Mouse (Mus musculus) hindbrain, embryonic 13.5 days (tissue): ENCODE data around the gene Zfp579. TPM values are rescaled to one million over a fixed set of nuclear protein-coding genes. Genes with fewer than 3 reads are reported as not detected.
A peak's percentile ranks its signal among the peaks of the same experiment; 100 is the strongest.

ENCODE experiments used
- ATAC-seq: fragments of 200-750 bp; cut with Nextera tagmentation; 2 replicates; pipeline ENCODE4 v1.8.0; 2017; ENCODE audit warnings: moderate TSS enrichment; ENCODE audit not compliant: low FRiP score
- H3K27ac ChIP-seq: fragments of 300-500 bp; sonication (generic); 2 replicates; pipeline ENCODE4 v1.5.1; 2015; ENCODE audit warnings: inconsistent platforms, mild to moderate bottlenecking, moderate library complexity
- H3K27me3 ChIP-seq: fragments of 300-500 bp; sonication (generic); 2 replicates; pipeline ENCODE4 v1.6.1; 2015; ENCODE audit warnings: mild to moderate bottlenecking, inconsistent platforms
- H3K36me3 ChIP-seq: fragments of 300-500 bp; sonication (generic); 2 replicates; pipeline ENCODE4 v1.6.1; 2015; ENCODE audit warnings: mild to moderate bottlenecking, inconsistent platforms
- H3K4me1 ChIP-seq: fragments of 300-500 bp; sonication (generic); replicated peaks from 2 replicates; pipeline ENCODE4 v1.6.1; 2015; ENCODE audit warnings: inconsistent platforms
- H3K4me2 ChIP-seq: fragments of 300-500 bp; sonication (generic); 2 replicates; pipeline ENCODE4 v1.6.1; 2015; ENCODE audit warnings: inconsistent platforms, mild to moderate bottlenecking, moderate library complexity
- H3K4me3 ChIP-seq: fragments of 300-500 bp; sonication (generic); 2 replicates; pipeline ENCODE4 v1.5.1; 2015; ENCODE audit warnings: mild to moderate bottlenecking, inconsistent platforms
- H3K9ac ChIP-seq: fragments of 300-500 bp; sonication (generic); 2 replicates; pipeline ENCODE4 v1.6.1; 2015; ENCODE audit warnings: mild to moderate bottlenecking, inconsistent platforms
- H3K9me3 ChIP-seq: fragments of 300-500 bp; sonication (generic); 2 replicates; pipeline ENCODE4 v1.6.1; 2016; ENCODE audit warnings: inconsistent platforms
- WGBS: fragments of 180-500 bp; shearing (Covaris S2); methylation state at CpG from one replicate; pipeline ENCODE4 v1.1.7; 2015; 5-methylcytosine and 5-hydroxymethylcytosine counted together
- polyA plus RNA-seq: library from polyadenylated mRNA; unstranded; fragments of >200 nt; fragmentation: Nextera tagmentation; extraction: Ambion mirVana; gene quantifications from 2 replicates; pipeline ENCODE4 v1.2.1, GENCODE M21; 2015

The Zfp579 gene
- polyA plus RNA-seq, 1 experiment from 2014 or later: 53.6 TPM

GRCm38 (mm10) chr7:4943223-4943815 is 52.6 kb downstream of the Zfp579 start:
- Histone ChIP-seq H3K4me2 (peak overlapping the region; percentile 49), H3K36me3 (no peaks in the 10 kb centered on the region), H3K9me3 (no peaks in the 10 kb centered on the region), H3K27ac (no peak overlapping the region), H3K4me1 (0 out of 2 replicates have a peak, but pooled peaks cover 5% of the 10 kb centered on the region), H3K4me3 (peak overlapping the region; percentile 30), H3K9ac (0 out of 2 replicates have a peak overlapping the region, but pooled peaks have one; percentile 5), H3K27me3 (0 out of 2 replicates have a peak, but pooled peaks cover 6% of the 10 kb centered on the region)
- 16% methylated on average over 15 of the region's 15 CpGs for WGBS
- ATAC-seq: peak; percentile 57; the same call in 1 of the 2 replicates

- Histone ChIP-seq H3K4me3 (no peak overlapping the region), H3K27ac (no peak overlapping the region), H3K9me3 (no peaks in the 10 kb centered on the region), H3K4me1 (0 out of 2 replicates have a peak, but pooled peaks cover 5% of the 10 kb centered on the region), H3K9ac (no peak overlapping the region), H3K36me3 (no peaks in the 10 kb centered on the region), H3K27me3 (0 out of 2 replicates have a peak, but pooled peaks cover 6% of the 10 kb centered on the region), H3K4me2 (no peak overlapping the region)
- 60% methylated on average over 5 of the region's 5 CpGs for WGBS
- no peak for ATAC-seq
Observed at GRCm38 (mm10) chr7:4942673-4943072, 53.3 kb downstream of the Zfp579 start.

- Histone ChIP-seq H3K4me1 (0 out of 2 replicates have a peak, but pooled peaks cover 5% of the 10 kb centered on the region), H3K4me3 (no peak overlapping the region), H3K27ac (no peak overlapping the region), H3K27me3 (0 out of 2 replicates have a peak, but pooled peaks cover 6% of the 10 kb centered on the region), H3K9ac (no peak overlapping the region), H3K4me2 (no peak overlapping the region), H3K36me3 (no peaks in the 10 kb centered on the region), H3K9me3 (no peaks in the 10 kb centered on the region)
- ATAC-seq: no peak
- 23% methylated on average over 9 of the region's 9 CpGs for WGBS
Observed at GRCm38 (mm10) chr7:4940068-4940479, 55.9 kb downstream of the Zfp579 start.

GRCm38 (mm10) chr7:4938456-4938855 is 57.5 kb downstream of the Zfp579 start:
- 0 out of 2 replicates have a peak, but pooled peaks cover 6% of the 10 kb centered on the region for H3K27me3 ChIP-seq
- H3K4me1 ChIP-seq: 0 out of 2 replicates have a peak, but pooled peaks cover 2% of the 10 kb centered on the region
- no peaks in the 10 kb centered on the region for H3K36me3 ChIP-seq
- WGBS: 26% methylated on average over 2 of the region's 2 CpGs
- ATAC-seq: no peak
- no peak overlapping the region for H3K4me2 ChIP-seq
- no peak overlapping the region for H3K4me3 ChIP-seq
- H3K27ac ChIP-seq: no peak overlapping the region
- H3K9ac ChIP-seq: no peak overlapping the region
- H3K9me3 ChIP-seq: 0 out of 2 replicates have a peak, but pooled peaks cover 3% of the 10 kb centered on the region

- WGBS: 82% methylated on average over 10 of the region's 11 CpGs
Observed at GRCm38 (mm10) chr7:4937392-4937791, 58.6 kb downstream of the Zfp579 start.

GRCm38 (mm10) chr7:4936832-4937231 is 59.1 kb downstream of the Zfp579 start:
- H3K27ac ChIP-seq: no peak overlapping the region
- no peak for ATAC-seq
- no peaks in the 10 kb centered on the region for H3K27me3 ChIP-seq
- H3K4me2 ChIP-seq: no peak overlapping the region
- H3K4me3 ChIP-seq: no peak overlapping the region
- H3K4me1 ChIP-seq: no peaks in the 10 kb centered on the region
- 0 out of 2 replicates have a peak, but pooled peaks cover 3% of the 10 kb centered on the region for H3K9me3 ChIP-seq
- WGBS: 74% methylated on average over 10 of the region's 10 CpGs
- H3K36me3 ChIP-seq: no peaks in the 10 kb centered on the region
- H3K9ac ChIP-seq: peak overlapping the region; percentile 24; the same call in 1 of the 2 replicates

More at GRCm38 (mm10) chr7:4937392-4937791, 58.6 kb downstream of the Zfp579 start:
- H3K4me3 ChIP-seq: no peak overlapping the region
- no peak overlapping the region for H3K9ac ChIP-seq
- ATAC-seq: no peak
- H3K4me2 ChIP-seq: no peak overlapping the region
- no peaks in the 10 kb centered on the region for H3K4me1 ChIP-seq
- H3K27me3 ChIP-seq: 0 out of 2 replicates have a peak, but pooled peaks cover 1% of the 10 kb centered on the region
- no peak overlapping the region for H3K27ac ChIP-seq
- 0 out of 2 replicates have a peak, but pooled peaks cover 3% of the 10 kb centered on the region for H3K9me3 ChIP-seq
- no peaks in the 10 kb centered on the region for H3K36me3 ChIP-seq

- Histone ChIP-seq H3K9ac (no peak overlapping the region), H3K4me1 (no peaks in the 10 kb centered on the region), H3K4me2 (no peak overlapping the region), H3K9me3 (0 out of 2 replicates have a peak, but pooled peaks cover 3% of the 10 kb centered on the region), H3K36me3 (no peaks in the 10 kb centered on the region), H3K4me3 (no peak overlapping the region), H3K27me3 (no peaks in the 10 kb centered on the region), H3K27ac (no peak overlapping the region)
- ATAC-seq: no peak
- WGBS: 82% methylated on average over 4 of the region's 4 CpGs
Observed at GRCm38 (mm10) chr7:4934160-4934914, 61.6 kb downstream of the Zfp579 start.

Other genes starting within 250 kb of the Zfp579 start
- gene Cox6b2, start 243.1 kb downstream of the Zfp579 start, polyA plus RNA-seq: 16.4 and 21.1 TPM in 2 replicates
- gene Fam71e2, start 224.9 kb downstream of the Zfp579 start, polyA plus RNA-seq: not detected in 2 replicates
- 0.38 and 0.56 TPM in 2 replicates for gene Il11, start 213.3 kb downstream of the Zfp579 start, polyA plus RNA-seq
- gene Tmem190, start 213.2 kb downstream of the Zfp579 start, polyA plus RNA-seq: not detected in 2 replicates
- 2.5 and 3.5 TPM in 2 replicates for gene Tmem238, start 206.5 kb downstream of the Zfp579 start, polyA plus RNA-seq
- 239 and 250 TPM in 2 replicates for gene Rpl28, start 203.3 kb downstream of the Zfp579 start, polyA plus RNA-seq
- gene Ube2s, start 183.6 kb downstream of the Zfp579 start, polyA plus RNA-seq: 252 and 267 TPM in 2 replicates
- gene Shisa7, start 151.5 kb downstream of the Zfp579 start, polyA plus RNA-seq: 10.9 and 11.6 TPM in 2 replicates
- 3.9 and 4.9 TPM in 2 replicates for gene Isoc2b, start 125.9 kb downstream of the Zfp579 start, polyA plus RNA-seq
- 0.75 and 0.78 TPM in 2 replicates for gene Isoc2a, start 119.0 kb downstream of the Zfp579 start, polyA plus RNA-seq
- 0.26 and 0.45 TPM in 2 replicates for gene Gm36210, start 89.6 kb downstream of the Zfp579 start, polyA plus RNA-seq
- 3.6 and 4.9 TPM in 2 replicates for gene Zfp628, start 80.9 kb downstream of the Zfp579 start, polyA plus RNA-seq
- gene Nat14, start 74.1 kb downstream of the Zfp579 start, polyA plus RNA-seq: 25.4 and 27.7 TPM in 2 replicates
- gene Ssc5d, start 70.4 kb downstream of the Zfp579 start, polyA plus RNA-seq: 0.73 and 1.3 TPM in 2 replicates
- 0.25 TPM in 1 of 2 replicates, not detected in the other for gene Sbk2, start 31.8 kb downstream of the Zfp579 start, polyA plus RNA-seq
- gene Sbk3, start 25.0 kb downstream of the Zfp579 start, polyA plus RNA-seq: 0.19 and 0.49 TPM in 2 replicates
- 7.9 and 9.2 TPM in 2 replicates for gene Zfp524, start 18.3 kb upstream of the Zfp579 start, polyA plus RNA-seq
- 37.7 and 41.9 TPM in 2 replicates for gene Fiz1, start 18.5 kb upstream of the Zfp579 start, polyA plus RNA-seq
- gene Gm44973, start 19.3 kb upstream of the Zfp579 start, polyA plus RNA-seq: 1.4 and 1.8 TPM in 2 replicates
- gene Zfp865, start 24.2 kb upstream of the Zfp579 start, polyA plus RNA-seq: 5.8 and 6.0 TPM in 2 replicates
- gene Ccdc106, start 24.4 kb upstream of the Zfp579 start, polyA plus RNA-seq: 38.7 and 43.5 TPM in 2 replicates
- gene 4632433K11Rik, start 38.0 kb upstream of the Zfp579 start, polyA plus RNA-seq: not detected in 2 replicates
- 7.8 and 9.8 TPM in 2 replicates for gene Zfp784, start 42.3 kb upstream of the Zfp579 start, polyA plus RNA-seq
- gene Zfp580, start 55.4 kb upstream of the Zfp579 start, polyA plus RNA-seq: 67.2 and 69.7 TPM in 2 replicates
- 112 and 114 TPM in 2 replicates for gene U2af2, start 66.0 kb upstream of the Zfp579 start, polyA plus RNA-seq
- gene Epn1, start 84.1 kb upstream of the Zfp579 start, polyA plus RNA-seq: 83.8 and 85.6 TPM in 2 replicates
- not detected in 2 replicates for gene Rfpl4, start 120.8 kb upstream of the Zfp579 start, polyA plus RNA-seq
- 0.22 and 0.52 TPM in 2 replicates for gene Rasl2-9, start 129.8 kb upstream of the Zfp579 start, polyA plus RNA-seq
- 0.01 TPM in 1 of 2 replicates, not detected in the other for gene Vmn1r55, start 153.5 kb upstream of the Zfp579 start, polyA plus RNA-seq
- not detected in 2 replicates for gene Vmn1r56, start 200.6 kb upstream of the Zfp579 start, polyA plus RNA-seq
- not detected in 2 replicates for gene Vmn1r57, start 222.3 kb upstream of the Zfp579 start, polyA plus RNA-seq